Mouse (Mus musculus): Measurements from ENCODE around the gene Folh1. TPM values are rescaled to one million over a fixed set of nuclear protein-coding genes. Genes with fewer than 3 reads are reported as not detected.
"Not testable (repeated sequence)": the region's sequence is repeated elsewhere in the genome, so short reads cannot be mapped to it uniquely, and the experiment has no call there.

Folh1 gene
- polyA plus RNA-seq (2014; fragmentation: Nextera tagmentation; extraction: Ambion mirVana): not detected in 2 replicates

GRCm38 (mm10) chr7:86775617-86776325 lies at the start of gene Folh1:
Gene Folh1 (minus strand): TSS chr7:86775943.
- no peak within 1 kb of the TSS for H3K9ac ChIP-seq (ENCODE audit: low read length)
- no peaks in the 10 kb centered on the region for H3K9me3 ChIP-seq (ENCODE audit: control insufficient read depth, low read length)
- H3K36me3 ChIP-seq (ENCODE audit: control insufficient read depth, insufficient read depth, low read length): no peaks in the 10 kb centered on the region
- H3K4me3 ChIP-seq (ENCODE audit: low read depth, low read length): no peak within 1 kb of the TSS
- H3K4me2 ChIP-seq (ENCODE audit: low read length): peak within 1 kb of the TSS; percentile 27
- H3K4me1 ChIP-seq (replicated peaks; ENCODE audit: control insufficient read depth, insufficient read depth, low read length): no peaks in the 10 kb centered on the region
- DNase-seq (ENCODE audit: low spot score) (no peak), ATAC-seq (replicated peaks; ENCODE audit: low FRiP score, low TSS enrichment, low read depth) (no peak)
- H3K27ac ChIP-seq (ENCODE audit: low read depth): no peak within 1 kb of the TSS
- 5% methylated on average over 11 of the region's 11 CpGs for WGBS
- no peaks in the 10 kb centered on the region for H3K27me3 ChIP-seq (replicated peaks; ENCODE audit: control insufficient read depth, insufficient read depth, low read length)

GRCm38 (mm10) chr7:86816466-86816865 lies 40.7 kb upstream of the Folh1 start:
- Histone ChIP-seq H3K27ac (ENCODE audit: low read depth) (no peak overlapping the region), H3K36me3 (ENCODE audit: control insufficient read depth, insufficient read depth, low read length) (no peaks in the 10 kb centered on the region), H3K9ac (ENCODE audit: low read length) (no peak overlapping the region), H3K4me1 (replicated peaks; ENCODE audit: control insufficient read depth, insufficient read depth, low read length) (no peaks in the 10 kb centered on the region), H3K27me3 (replicated peaks; ENCODE audit: control insufficient read depth, insufficient read depth, low read length) (no peaks in the 10 kb centered on the region), H3K4me2 (ENCODE audit: low read length) (no peak overlapping the region), H3K9me3 (ENCODE audit: control insufficient read depth, low read length) (no peaks in the 10 kb centered on the region), H3K4me3 (ENCODE audit: low read depth, low read length) (no peak overlapping the region)
- WGBS: 71% methylated on average over 1 of the region's 1 CpGs
- ATAC-seq (replicated peaks; ENCODE audit: low FRiP score, low TSS enrichment, low read depth) (no peak), DNase-seq (ENCODE audit: low spot score) (no peak)

- 92% methylated on average over 6 of the region's 6 CpGs for WGBS
Observed at GRCm38 (mm10) chr7:86815716-86816115, 40.0 kb upstream of the Folh1 start.

GRCm38 (mm10) chr7:86815241-86815640 lies 39.5 kb upstream of the Folh1 start:
- WGBS: 95% methylated on average over 4 of the region's 5 CpGs
- not testable (repeated sequence) for ATAC-seq (replicated peaks; ENCODE audit: low FRiP score, low TSS enrichment, low read depth); H3K4me1 ChIP-seq (replicated peaks; ENCODE audit: control insufficient read depth, insufficient read depth, low read length)

More at GRCm38 (mm10) chr7:86815716-86816115, 40.0 kb upstream of the Folh1 start:
- H3K4me1 ChIP-seq (replicated peaks; ENCODE audit: control insufficient read depth, insufficient read depth, low read length); H3K4me3 ChIP-seq (ENCODE audit: low read depth, low read length); DNase-seq (ENCODE audit: low spot score); H3K4me2 ChIP-seq (ENCODE audit: low read length); H3K27ac ChIP-seq (ENCODE audit: low read depth); H3K9ac ChIP-seq (ENCODE audit: low read length); H3K36me3 ChIP-seq (ENCODE audit: control insufficient read depth, insufficient read depth, low read length); H3K27me3 ChIP-seq (replicated peaks; ENCODE audit: control insufficient read depth, insufficient read depth, low read length); ATAC-seq (replicated peaks; ENCODE audit: low FRiP score, low TSS enrichment, low read depth); H3K9me3 ChIP-seq (ENCODE audit: control insufficient read depth, low read length): not testable (repeated sequence)

GRCm38 (mm10) chr7:86794727-86795126 lies 19.0 kb upstream of the Folh1 start, which contains the start of gene Vmn2r77:
Gene Vmn2r77 (plus strand): TSS chr7:86795027.
- Histone ChIP-seq H3K4me1 (replicated peaks; ENCODE audit: control insufficient read depth, insufficient read depth, low read length) (no peaks in the 10 kb centered on the region), H3K9ac (ENCODE audit: low read length) (no peak within 1 kb of the TSS), H3K27ac (ENCODE audit: low read depth) (no peak within 1 kb of the TSS), H3K4me2 (ENCODE audit: low read length) (no peak within 1 kb of the TSS), H3K4me3 (ENCODE audit: low read depth, low read length) (no peak within 1 kb of the TSS), H3K9me3 (ENCODE audit: control insufficient read depth, low read length) (no peaks in the 10 kb centered on the region), H3K27me3 (replicated peaks; ENCODE audit: control insufficient read depth, insufficient read depth, low read length) (no peaks in the 10 kb centered on the region), H3K36me3 (ENCODE audit: control insufficient read depth, insufficient read depth, low read length) (no peaks in the 10 kb centered on the region)
- ATAC-seq (replicated peaks; ENCODE audit: low FRiP score, low TSS enrichment, low read depth): no peak
- no peak for DNase-seq (ENCODE audit: low spot score)

More at GRCm38 (mm10) chr7:86815241-86815640, 39.5 kb upstream of the Folh1 start:
- not testable (repeated sequence) for H3K36me3 ChIP-seq (ENCODE audit: control insufficient read depth, insufficient read depth, low read length); H3K4me3 ChIP-seq (ENCODE audit: low read depth, low read length); H3K27ac ChIP-seq (ENCODE audit: low read depth); H3K27me3 ChIP-seq (replicated peaks; ENCODE audit: control insufficient read depth, insufficient read depth, low read length); DNase-seq (ENCODE audit: low spot score); H3K9me3 ChIP-seq (ENCODE audit: control insufficient read depth, low read length); H3K4me2 ChIP-seq (ENCODE audit: low read length); H3K9ac ChIP-seq (ENCODE audit: low read length)

GRCm38 (mm10) chr7:86771621-86772020 lies 4.1 kb downstream of the Folh1 start:
- 79% methylated on average over 3 of the region's 3 CpGs for WGBS

GRCm38 (mm10) chr7:86764628-86765027 lies 11.1 kb downstream of the Folh1 start:
- no peaks in the 10 kb centered on the region for H3K36me3 ChIP-seq (ENCODE audit: control insufficient read depth, insufficient read depth, low read length)
- ATAC-seq (replicated peaks; ENCODE audit: low FRiP score, low TSS enrichment, low read depth) (no peak), DNase-seq (ENCODE audit: low spot score) (no peak)
- no peak overlapping the region for H3K27ac ChIP-seq (ENCODE audit: low read depth)
- H3K4me3 ChIP-seq (ENCODE audit: low read depth, low read length): no peak overlapping the region
- H3K4me1 ChIP-seq (replicated peaks; ENCODE audit: control insufficient read depth, insufficient read depth, low read length): no peaks in the 10 kb centered on the region
- no peaks in the 10 kb centered on the region for H3K27me3 ChIP-seq (replicated peaks; ENCODE audit: control insufficient read depth, insufficient read depth, low read length)
- H3K9me3 ChIP-seq (ENCODE audit: control insufficient read depth, low read length): no peaks in the 10 kb centered on the region
- no peak overlapping the region for H3K4me2 ChIP-seq (ENCODE audit: low read length)
- no peak overlapping the region for H3K9ac ChIP-seq (ENCODE audit: low read length)

More at GRCm38 (mm10) chr7:86771621-86772020, 4.1 kb downstream of the Folh1 start:
- DNase-seq (ENCODE audit: low spot score) (no peak), ATAC-seq (replicated peaks; ENCODE audit: low FRiP score, low TSS enrichment, low read depth) (no peak)
- Histone ChIP-seq H3K9ac (ENCODE audit: low read length) (no peak overlapping the region), H3K4me1 (replicated peaks; ENCODE audit: control insufficient read depth, insufficient read depth, low read length) (no peaks in the 10 kb centered on the region), H3K9me3 (ENCODE audit: control insufficient read depth, low read length) (no peaks in the 10 kb centered on the region), H3K27me3 (replicated peaks; ENCODE audit: control insufficient read depth, insufficient read depth, low read length) (no peaks in the 10 kb centered on the region), H3K27ac (ENCODE audit: low read depth) (no peak overlapping the region), H3K4me3 (ENCODE audit: low read depth, low read length) (no peak overlapping the region), H3K36me3 (ENCODE audit: control insufficient read depth, insufficient read depth, low read length) (no peaks in the 10 kb centered on the region), H3K4me2 (ENCODE audit: low read length) (no peak overlapping the region)

GRCm38 (mm10) chr7:86760751-86761150 lies 15.0 kb downstream of the Folh1 start:
- no peaks in the 10 kb centered on the region for H3K4me1 ChIP-seq (replicated peaks; ENCODE audit: control insufficient read depth, insufficient read depth, low read length)
- no peak overlapping the region for H3K4me3 ChIP-seq (ENCODE audit: low read depth, low read length)
- no peaks in the 10 kb centered on the region for H3K9me3 ChIP-seq (ENCODE audit: control insufficient read depth, low read length)
- H3K27ac ChIP-seq (ENCODE audit: low read depth): no peak overlapping the region
- H3K9ac ChIP-seq (ENCODE audit: low read length): no peak overlapping the region
- DNase-seq (ENCODE audit: low spot score) (no peak), ATAC-seq (replicated peaks; ENCODE audit: low FRiP score, low TSS enrichment, low read depth) (no peak)
- no peaks in the 10 kb centered on the region for H3K36me3 ChIP-seq (ENCODE audit: control insufficient read depth, insufficient read depth, low read length)
- H3K27me3 ChIP-seq (replicated peaks; ENCODE audit: control insufficient read depth, insufficient read depth, low read length): no peaks in the 10 kb centered on the region
- H3K4me2 ChIP-seq (ENCODE audit: low read length): no peak overlapping the region
- WGBS: 88% methylated on average over 1 of the region's 1 CpGs

- Histone ChIP-seq H3K4me1 (replicated peaks; ENCODE audit: control insufficient read depth, insufficient read depth, low read length) (no peaks in the 10 kb centered on the region), H3K27me3 (replicated peaks; ENCODE audit: control insufficient read depth, insufficient read depth, low read length) (no peaks in the 10 kb centered on the region), H3K4me2 (ENCODE audit: low read length) (no peak overlapping the region), H3K9me3 (ENCODE audit: control insufficient read depth, low read length) (no peaks in the 10 kb centered on the region), H3K36me3 (ENCODE audit: control insufficient read depth, insufficient read depth, low read length) (no peaks in the 10 kb centered on the region), H3K4me3 (ENCODE audit: low read depth, low read length) (no peak overlapping the region), H3K27ac (ENCODE audit: low read depth) (no peak overlapping the region), H3K9ac (ENCODE audit: low read length) (no peak overlapping the region)
- no peak for DNase-seq (ENCODE audit: low spot score)
- no peak for ATAC-seq (replicated peaks; ENCODE audit: low FRiP score, low TSS enrichment, low read depth)
Observed at GRCm38 (mm10) chr7:86725013-86725412, 50.7 kb downstream of the Folh1 start.
